Mouse (Mus musculus) limb, embryonic 10.5 days (tissue): ENCODE measurements around the gene Tigd3. TPM values are rescaled to one million over a fixed set of nuclear protein-coding genes. Genes with fewer than 3 reads are reported as not detected.

Experiments
- DNase-seq: peaks from one replicate; pipeline ENCODE4 v3.0.0-alpha.2; 2017; ENCODE audit warnings: low spot score
- H3K27ac ChIP-seq: fragments of 300-500 bp; sonication (generic); 2 replicates; pipeline ENCODE4 v1.5.1; 2016; ENCODE audit warnings: mild to moderate bottlenecking
- H3K27me3 ChIP-seq: fragments of 300-500 bp; sonication (generic); 2 replicates; pipeline ENCODE4 v1.6.1; 2016; ENCODE audit warnings: low read depth, mild to moderate bottlenecking; ENCODE audit not compliant: poor library complexity, severe bottlenecking
- H3K36me3 ChIP-seq: fragments of 300-500 bp; sonication (generic); 2 replicates; pipeline ENCODE4 v1.6.1; 2016; ENCODE audit warnings: mild to moderate bottlenecking, moderate library complexity
- H3K4me1 ChIP-seq: fragments of 300-500 bp; sonication (generic); 2 replicates; pipeline ENCODE4 v1.6.1; 2016
- H3K4me3 ChIP-seq: fragments of 300-500 bp; sonication (generic); 2 replicates; pipeline ENCODE4 v1.5.1; 2016; ENCODE audit warnings: mild to moderate bottlenecking, moderate library complexity
- H3K9me3 ChIP-seq: fragments of 300-500 bp; sonication (generic); replicated peaks from 2 replicates; pipeline ENCODE4 v1.6.1; 2016; ENCODE audit warnings: mild to moderate bottlenecking
- WGBS: fragments of 180-500 bp; shearing (Covaris S2); methylation state at CpG from one replicate; pipeline ENCODE4 v1.1.7; 2016; 5-methylcytosine and 5-hydroxymethylcytosine counted together
- polyA plus RNA-seq: library from polyadenylated mRNA; unstranded; fragments of >200 nt; fragmentation: Nextera tagmentation; extraction: Ambion mirVana; gene quantifications from 2 replicates; pipeline ENCODE4 v1.2.1, GENCODE M21; 2016

Tigd3 gene
- polyA plus RNA-seq, result 5.2 and 5.9 TPM in 2 replicates

DNA sequence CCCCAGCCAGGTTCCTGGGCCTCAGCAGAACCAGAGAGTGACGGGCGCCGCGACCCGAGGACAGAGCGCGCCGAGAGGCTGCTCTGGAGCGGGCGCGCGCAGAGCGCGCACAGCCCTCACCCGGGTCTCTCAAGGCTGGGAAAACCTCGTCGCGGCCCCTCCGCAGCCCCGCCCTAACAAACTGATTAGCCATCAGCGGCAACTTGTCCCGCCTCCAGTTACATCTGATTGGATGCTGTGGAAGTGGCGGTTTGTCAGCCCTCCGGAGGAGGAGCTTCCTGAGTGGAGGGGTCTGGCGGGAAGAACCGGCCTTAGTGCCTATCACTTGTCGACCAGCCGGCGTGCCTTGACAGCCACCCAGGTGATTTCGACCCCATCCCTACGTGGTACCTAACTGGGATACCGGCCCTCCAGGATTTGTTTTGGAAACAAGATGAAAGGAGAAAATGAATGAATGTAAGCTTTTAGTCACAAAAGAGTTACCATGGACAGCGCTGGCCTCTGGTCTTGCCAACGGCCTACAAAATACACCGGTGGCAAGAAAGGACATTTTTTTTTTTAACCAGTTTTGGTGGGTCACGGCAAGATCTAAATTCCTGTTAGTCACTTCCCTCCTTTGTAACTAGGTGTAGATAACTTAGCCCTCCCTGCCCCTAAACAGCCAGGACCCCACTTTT is at the start of gene Tigd3:
TSS of gene Tigd3 (minus strand) at position 148 of the 677 bp plus-strand sequence.
- H3K4me3 ChIP-seq, result peak within 1 kb of the TSS; percentile 73
- peaks cover 54% of the 10 kb centered on the region for H3K36me3 ChIP-seq
- H3K9me3 ChIP-seq, result no peaks in the 10 kb centered on the region
- H3K27ac ChIP-seq, result peak within 1 kb of the TSS; percentile 91
- H3K4me1 ChIP-seq, result peaks cover 29% of the 10 kb centered on the region
- 4% methylated on average over 36 of the region's 36 CpGs for WGBS
- peak; percentile 94 for DNase-seq
- H3K27me3 ChIP-seq, result no peaks in the 10 kb centered on the region

DNA sequence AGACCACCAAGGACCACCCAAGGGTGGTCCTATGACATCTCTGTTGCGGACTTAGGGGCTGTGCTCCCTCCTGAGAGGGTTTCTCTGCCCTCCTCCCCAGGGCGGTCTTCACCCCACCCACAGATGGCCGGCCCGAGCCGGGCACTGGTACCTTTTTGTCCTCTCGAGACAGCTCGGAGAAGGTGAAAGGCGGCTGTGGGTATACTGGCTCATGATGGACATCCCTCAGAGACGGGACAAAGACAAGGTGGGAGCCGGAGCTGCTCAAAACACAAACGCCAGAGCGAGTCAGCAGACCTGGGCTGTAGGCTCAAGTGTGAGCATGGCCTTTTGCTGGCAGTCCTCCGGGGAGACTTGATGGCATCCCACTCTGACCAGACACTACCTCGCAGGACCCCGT is 49.5 kb upstream of the Tigd3 start:
- Histone ChIP-seq H3K4me1 (peaks cover 11% of the 10 kb centered on the region), H3K27me3 (no peaks in the 10 kb centered on the region), H3K4me3 (no peak overlapping the region), H3K27ac (no peak overlapping the region), H3K9me3 (no peaks in the 10 kb centered on the region), H3K36me3 (peaks cover 95% of the 10 kb centered on the region)
- WGBS, result 95% methylated on average over 15 of the region's 15 CpGs
- no peak for DNase-seq

DNA sequence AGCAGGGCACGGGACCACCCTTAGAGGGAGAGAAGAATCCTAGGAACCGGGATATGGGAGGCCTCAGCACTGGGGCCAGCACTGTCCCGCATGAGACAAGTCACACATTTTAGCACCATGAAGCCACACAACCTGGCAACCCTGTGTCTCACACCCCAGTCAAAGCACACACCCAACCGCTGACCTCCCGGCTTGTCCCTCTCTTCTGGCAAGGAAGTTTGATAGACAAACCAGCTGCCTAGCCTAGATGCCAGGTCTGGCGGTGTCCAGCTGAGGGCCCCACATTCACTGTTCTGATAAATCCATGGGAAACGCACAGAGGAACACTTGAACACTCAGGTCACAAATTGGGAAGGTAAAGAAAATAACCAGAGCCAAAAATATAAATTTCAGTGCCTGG is 48.6 kb upstream of the Tigd3 start:
- Histone ChIP-seq H3K4me1 (peaks cover 17% of the 10 kb centered on the region), H3K27ac (no peak overlapping the region), H3K27me3 (no peaks in the 10 kb centered on the region), H3K4me3 (no peak overlapping the region), H3K9me3 (no peaks in the 10 kb centered on the region), H3K36me3 (peaks cover 87% of the 10 kb centered on the region)
- no peak for DNase-seq
- 92% methylated on average over 7 of the region's 7 CpGs for WGBS

DNA sequence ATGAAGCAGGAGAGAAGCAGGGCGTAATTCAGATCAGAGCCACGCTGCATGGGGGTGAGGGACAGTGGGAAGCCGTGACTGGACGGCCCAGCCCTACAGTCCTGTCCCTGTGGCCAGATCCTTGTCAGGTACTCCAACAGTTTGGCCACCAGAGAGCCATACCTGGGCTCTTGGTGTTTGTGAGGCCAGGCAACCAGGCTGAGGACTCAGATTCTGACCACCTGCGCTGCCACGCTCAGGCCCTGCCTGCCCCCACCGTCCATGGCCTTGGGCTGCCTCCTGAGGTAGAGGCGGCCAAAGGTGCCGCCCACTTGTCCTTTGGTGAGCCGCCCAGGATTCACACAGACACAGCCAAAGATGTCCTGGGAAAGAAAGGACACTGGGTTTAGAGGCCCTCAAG is 46.7 kb upstream of the Tigd3 start:
- Histone ChIP-seq H3K27ac (no peak overlapping the region), H3K27me3 (no peaks in the 10 kb centered on the region), H3K4me3 (no peak overlapping the region), H3K9me3 (no peaks in the 10 kb centered on the region), H3K4me1 (peaks cover 23% of the 10 kb centered on the region), H3K36me3 (peaks cover 68% of the 10 kb centered on the region)
- DNase-seq, result no peak
- 94% methylated on average over 10 of the region's 10 CpGs for WGBS

DNA sequence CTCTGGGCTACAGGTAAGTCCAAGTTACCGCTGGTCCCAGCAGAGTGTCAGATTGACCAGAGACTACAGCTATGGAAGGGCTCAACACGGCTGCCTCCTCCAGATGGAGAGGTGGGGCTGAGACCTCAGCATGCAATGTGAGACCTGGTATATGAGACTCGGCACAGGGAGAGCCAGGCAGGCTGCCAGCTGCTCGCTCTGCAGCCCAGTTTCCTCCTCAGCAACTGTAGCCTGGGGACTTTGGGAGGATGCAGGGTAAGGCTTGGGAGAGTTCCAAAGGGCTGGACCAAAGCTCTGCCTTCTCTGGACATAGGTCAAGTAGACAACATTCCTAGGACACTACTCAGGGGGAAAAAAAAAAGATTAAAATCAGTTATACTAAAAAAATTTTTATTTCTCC is 46.2 kb upstream of the Tigd3 start:
- no peak overlapping the region for H3K4me3 ChIP-seq
- peaks cover 25% of the 10 kb centered on the region for H3K4me1 ChIP-seq
- H3K27me3 ChIP-seq, result no peaks in the 10 kb centered on the region
- DNase-seq, result no peak
- no peaks in the 10 kb centered on the region for H3K9me3 ChIP-seq
- peaks cover 63% of the 10 kb centered on the region for H3K36me3 ChIP-seq
- 86% methylated on average over 4 of the region's 4 CpGs for WGBS
- H3K27ac ChIP-seq, result no peak overlapping the region

DNA sequence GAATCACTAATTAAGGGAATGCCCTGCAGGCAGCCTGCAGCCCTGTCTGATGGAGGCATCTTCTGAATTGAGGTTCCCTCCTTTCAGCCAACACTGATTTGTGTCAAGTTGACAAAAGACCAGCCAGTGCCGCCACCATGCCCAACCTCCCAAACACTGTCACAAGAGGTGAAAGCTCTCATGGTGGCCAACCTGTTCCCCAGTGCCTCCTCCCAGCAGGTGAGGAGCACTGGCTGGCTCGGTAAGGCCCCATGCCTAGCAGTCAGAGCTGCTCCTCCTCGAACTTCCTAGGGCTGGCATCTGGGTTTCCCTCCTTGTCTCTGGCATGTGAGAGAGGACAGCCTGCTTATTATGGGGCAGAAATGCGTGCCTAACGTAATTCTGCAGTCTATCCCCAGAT is 45.8 kb upstream of the Tigd3 start:
- Histone ChIP-seq H3K4me1 (peaks cover 25% of the 10 kb centered on the region), H3K4me3 (no peak overlapping the region), H3K9me3 (no peaks in the 10 kb centered on the region), H3K36me3 (peaks cover 58% of the 10 kb centered on the region), H3K27me3 (no peaks in the 10 kb centered on the region), H3K27ac (no peak overlapping the region)
- no peak for DNase-seq
- 88% methylated on average over 5 of the region's 5 CpGs for WGBS

DNA sequence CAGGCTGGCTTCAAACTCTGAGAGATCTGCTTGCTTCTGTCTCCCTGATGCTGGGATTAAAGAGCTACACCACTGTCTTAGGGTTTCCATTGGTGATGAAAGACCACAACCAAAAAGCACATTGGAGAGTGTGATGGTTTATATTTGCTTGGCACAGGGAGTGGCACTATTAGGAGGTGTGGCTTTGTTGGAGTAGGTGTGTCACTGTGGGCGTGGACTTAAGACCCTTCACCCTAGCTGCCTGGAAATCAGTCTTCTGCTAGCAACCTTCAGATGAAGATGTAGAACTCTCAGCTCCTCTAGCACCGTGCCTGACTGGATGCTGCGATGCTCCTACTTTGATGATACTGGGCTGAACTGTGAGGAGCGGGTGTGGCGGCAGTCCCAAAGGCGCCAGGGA is 44.6 kb upstream of the Tigd3 start:
- Histone ChIP-seq H3K4me1 (peaks cover 22% of the 10 kb centered on the region), H3K4me3 (no peak overlapping the region), H3K27ac (no peak overlapping the region), H3K9me3 (no peaks in the 10 kb centered on the region), H3K27me3 (no peaks in the 10 kb centered on the region), H3K36me3 (peaks cover 46% of the 10 kb centered on the region)
- DNase-seq, result no peak
- 88% methylated on average over 6 of the region's 6 CpGs for WGBS

DNA sequence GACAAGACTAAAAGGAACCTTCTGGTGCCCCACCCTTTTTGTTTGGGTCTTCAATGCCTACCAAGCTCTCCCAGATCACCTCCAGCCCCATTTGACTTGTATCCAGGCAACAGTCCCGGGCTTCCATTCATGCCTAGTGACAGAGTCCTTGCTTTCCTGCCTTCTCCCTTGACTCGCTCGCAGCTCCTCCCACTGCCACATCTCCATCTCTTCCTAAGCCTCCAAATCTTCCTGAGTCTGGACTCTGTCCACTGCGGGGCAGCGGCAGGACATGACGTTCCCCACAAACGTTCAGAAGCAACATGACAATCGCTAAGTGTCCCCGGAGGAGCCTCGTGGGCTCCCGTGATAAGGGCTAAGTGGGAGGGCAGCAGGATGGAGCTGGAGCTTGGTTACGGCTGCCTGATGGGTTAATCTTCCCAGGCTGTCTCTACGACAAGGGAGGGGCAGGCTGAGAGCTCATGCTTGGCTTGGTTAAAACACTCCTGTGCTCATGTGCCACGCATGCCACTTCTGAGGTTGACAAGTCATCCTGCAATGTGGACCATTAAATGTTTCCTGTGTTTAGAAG is 44.0 kb upstream of the Tigd3 start:
- H3K27me3 ChIP-seq, result no peaks in the 10 kb centered on the region
- peaks cover 40% of the 10 kb centered on the region for H3K36me3 ChIP-seq
- no peak for DNase-seq
- H3K9me3 ChIP-seq, result no peaks in the 10 kb centered on the region
- 42% methylated on average over 14 of the region's 14 CpGs for WGBS
- H3K27ac ChIP-seq, result no peak overlapping the region
- H3K4me1 ChIP-seq, result peaks cover 22% of the 10 kb centered on the region
- no peak overlapping the region for H3K4me3 ChIP-seq

DNA sequence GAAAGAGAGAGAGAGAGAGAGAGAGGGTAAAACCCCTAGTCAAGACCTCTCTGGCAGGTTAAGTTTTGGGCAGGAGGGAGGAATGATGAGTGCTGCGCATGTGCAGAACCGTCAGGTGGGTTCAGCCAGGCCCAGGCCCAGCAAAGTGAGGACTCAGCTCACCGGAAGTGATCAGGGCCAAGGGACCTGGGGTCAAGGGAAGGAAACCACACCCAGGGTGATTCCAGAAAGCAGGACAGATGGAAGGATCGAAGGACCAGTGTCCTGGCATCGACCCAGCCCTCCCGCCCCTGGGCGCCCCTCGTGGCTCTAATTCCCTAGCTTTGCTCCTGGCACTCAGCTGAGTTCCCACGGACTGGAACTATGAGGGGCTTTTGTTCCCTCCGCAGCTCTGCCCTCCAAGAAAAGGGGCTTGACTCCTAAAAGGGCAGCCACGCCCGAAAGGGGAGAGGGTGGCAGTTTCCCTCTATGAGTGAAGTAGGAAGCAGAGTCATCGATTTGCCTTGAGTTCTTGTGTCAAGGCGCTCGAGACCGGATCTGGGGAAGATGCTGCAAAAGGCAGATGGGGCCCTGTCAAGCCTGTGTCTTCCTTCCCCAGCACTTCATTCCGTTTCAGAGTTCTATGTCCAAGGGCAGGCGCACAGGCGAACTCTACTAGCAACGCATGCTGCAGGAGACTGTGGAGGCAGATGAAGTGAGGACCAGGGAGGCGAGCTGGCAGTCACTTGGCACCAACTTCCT is 43.3 kb upstream of the Tigd3 start:
- no peak for DNase-seq
- 85% methylated on average over 21 of the region's 21 CpGs for whole genome bisulfite sequencing
- Histone ChIP-seq H3K27me3 (no peaks in the 10 kb centered on the region), H3K27ac (no peak overlapping the region), H3K9me3 (no peaks in the 10 kb centered on the region), H3K4me1 (peaks cover 22% of the 10 kb centered on the region), H3K36me3 (peaks cover 34% of the 10 kb centered on the region), H3K4me3 (no peak overlapping the region)

DNA sequence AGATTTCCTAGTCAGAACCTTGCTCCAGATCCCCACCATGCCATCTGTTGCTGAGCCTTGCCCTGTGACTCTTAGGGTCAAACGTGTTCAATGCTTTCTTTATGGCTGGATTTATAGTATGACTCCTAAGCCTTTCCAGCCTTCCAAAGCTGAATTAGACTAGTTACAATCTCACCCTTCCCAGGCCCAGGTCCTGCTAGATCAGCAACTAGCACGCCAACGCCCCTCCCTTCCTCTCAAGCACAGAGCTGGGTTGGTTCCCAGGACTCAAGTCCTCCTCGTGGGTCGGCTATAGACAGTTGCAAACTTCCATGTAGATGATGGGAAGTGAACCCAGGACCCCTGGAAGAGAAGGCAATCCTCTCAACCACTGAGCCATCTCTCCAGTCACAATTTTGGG is 41.7 kb upstream of the Tigd3 start:
- peaks cover 20% of the 10 kb centered on the region for H3K36me3 ChIP-seq
- WGBS, result 73% methylated on average over 5 of the region's 5 CpGs
- H3K9me3 ChIP-seq, result no peaks in the 10 kb centered on the region
- H3K4me3 ChIP-seq, result no peak overlapping the region
- no peak for DNase-seq
- no peak overlapping the region for H3K27ac ChIP-seq
- no peaks in the 10 kb centered on the region for H3K27me3 ChIP-seq
- H3K4me1 ChIP-seq, result peaks cover 22% of the 10 kb centered on the region

DNA sequence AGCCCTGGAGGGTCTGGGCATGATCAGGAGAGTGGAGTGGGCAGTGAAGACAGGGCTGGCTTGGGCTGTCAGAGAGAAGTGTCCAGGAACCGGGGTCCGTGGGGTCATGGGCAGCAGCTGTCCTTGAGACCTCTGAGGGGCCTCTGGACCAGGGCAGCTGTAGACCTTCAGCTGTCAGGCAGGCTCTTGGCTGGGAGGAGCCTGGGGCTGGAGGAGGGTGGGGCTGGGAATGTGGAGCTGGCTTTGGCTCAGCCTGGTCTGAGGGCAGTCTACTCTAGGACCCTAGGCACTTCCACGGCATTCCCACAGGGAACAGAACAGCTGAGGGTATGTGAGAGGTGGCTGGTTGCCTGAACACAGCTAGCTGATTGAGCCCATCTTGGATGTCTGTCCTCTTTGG is 41.3 kb upstream of the Tigd3 start:
- peaks cover 15% of the 10 kb centered on the region for H3K36me3 ChIP-seq
- H3K27me3 ChIP-seq, result no peaks in the 10 kb centered on the region
- no peak for DNase-seq
- peaks cover 23% of the 10 kb centered on the region for H3K4me1 ChIP-seq
- no peak overlapping the region for H3K4me3 ChIP-seq
- H3K27ac ChIP-seq, result 0 out of 2 replicates have a peak overlapping the region, but pooled peaks have one; percentile 11
- no peaks in the 10 kb centered on the region for H3K9me3 ChIP-seq
- WGBS, result 39% methylated on average over 3 of the region's 3 CpGs

DNA sequence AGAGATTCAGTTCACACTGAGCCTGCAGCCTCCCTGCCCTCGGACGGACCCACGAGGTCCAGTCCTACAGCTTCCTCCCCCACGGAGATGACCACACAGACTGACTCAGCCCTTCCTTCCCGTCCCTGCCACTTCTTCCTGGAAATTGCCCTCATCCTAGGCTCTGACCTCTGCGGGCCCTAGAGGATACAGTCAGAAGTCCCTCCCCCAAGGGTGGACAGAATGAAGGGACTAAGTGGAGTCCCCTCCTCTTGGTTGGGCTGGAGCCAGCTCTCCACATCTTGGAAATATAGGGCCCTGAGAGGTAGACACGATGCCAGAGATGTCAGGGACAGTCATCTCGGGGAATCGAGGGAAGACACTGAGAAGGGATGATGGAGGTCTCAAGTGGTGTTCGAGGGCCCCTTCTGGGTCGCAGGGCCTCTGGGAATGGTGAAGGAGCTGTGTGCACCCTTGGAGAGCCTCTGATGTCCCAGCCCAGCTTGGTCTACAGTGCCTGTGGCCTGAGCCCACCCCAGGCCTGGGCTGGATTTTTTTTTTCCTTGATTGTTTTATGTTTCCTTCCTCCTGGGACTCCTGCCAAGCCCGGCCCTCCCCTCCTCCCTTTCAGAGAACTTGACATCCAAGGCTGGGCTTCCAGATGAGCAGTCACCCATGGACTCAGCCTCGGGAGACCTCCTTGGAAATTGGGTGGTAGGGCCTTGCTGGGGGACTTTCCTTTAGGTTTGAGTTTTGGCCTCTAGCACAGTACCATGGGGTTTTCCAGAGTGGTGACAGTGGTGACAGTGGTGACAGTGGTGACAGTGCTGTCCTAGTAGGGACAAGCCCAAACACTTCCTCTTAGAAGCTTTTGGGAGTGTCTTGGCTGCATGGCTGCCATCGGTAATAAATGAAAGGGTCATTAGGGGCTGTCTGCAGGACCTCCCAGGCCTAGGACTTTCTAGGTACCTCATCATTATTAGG is 36.0 kb upstream of the Tigd3 start:
- H3K27ac ChIP-seq, result peak overlapping the region; percentile 46; the same call in 1 of the 2 replicates
- no peak for DNase-seq
- no peak overlapping the region for H3K4me3 ChIP-seq
- 79% methylated on average over 14 of the region's 14 CpGs for WGBS
- H3K27me3 ChIP-seq, result peaks cover 16% of the 10 kb centered on the region
- H3K4me1 ChIP-seq, result peaks cover 40% of the 10 kb centered on the region
- H3K9me3 ChIP-seq, result no peaks in the 10 kb centered on the region
- H3K36me3 ChIP-seq, result no peaks in the 10 kb centered on the region
